Mouse (Mus musculus) T-helper 17 cell (primary cell): ENCODE results near the gene Larp1b.

Experiments used
- in situ Hi-C, 2 experiments: fragments of 300-600 bp; cut with MboI, MseI; formaldehyde crosslinking; loops; 1 replicate in 1 of 2; 2 replicates in 1 of 2; pipeline ENCODE4 v1.15.1; 2025; ENCODE audit warnings: high pct_unique_total_duplicates in 2 of 2

The Larp1b gene

GRCm38 (mm10) chr3:41018022-41018608 lies 68.5 kb downstream of the Larp1b start:
- in situ Hi-C loops, result no loop called here

- in situ Hi-C loops, result no loop called here
Measured at GRCm38 (mm10) chr3:41020687-41021086, 71.1 kb downstream of the Larp1b start.

- in situ Hi-C loops, result no loop called here
Measured at GRCm38 (mm10) chr3:41021980-41022379, 72.4 kb downstream of the Larp1b start.

- in situ Hi-C loops, result no loop called here
Measured at GRCm38 (mm10) chr3:41030705-41031104, 81.1 kb downstream of the Larp1b start.

GRCm38 (mm10) chr3:41031286-41032210 lies 81.9 kb downstream of the Larp1b start:
- in situ Hi-C loops, result no loop called here

- in situ Hi-C loops, result no loop called here
Measured at GRCm38 (mm10) chr3:41038297-41038916, 88.8 kb downstream of the Larp1b start.

- in situ Hi-C loops, result no loop called here
Measured at GRCm38 (mm10) chr3:41041241-41041640, 91.6 kb downstream of the Larp1b start.

GRCm38 (mm10) chr3:41042195-41042938 lies 92.7 kb downstream of the Larp1b start:
- in situ Hi-C loops, result no loop called here

GRCm38 (mm10) chr3:41043756-41044354 lies 94.2 kb downstream of the Larp1b start:
- in situ Hi-C loops, result no loop called here

GRCm38 (mm10) chr3:41047838-41048237 lies 98.2 kb downstream of the Larp1b start:
- in situ Hi-C loops, result no loop called here

GRCm38 (mm10) chr3:41053334-41053733 lies 103.7 kb downstream of the Larp1b start:
- in situ Hi-C loops, result no loop called here

- in situ Hi-C loops, result no loop called here
Measured at GRCm38 (mm10) chr3:41058395-41058794, 108.8 kb downstream of the Larp1b start.

GRCm38 (mm10) chr3:41059249-41059648 lies 109.6 kb downstream of the Larp1b start:
- in situ Hi-C loops, result no loop called here

GRCm38 (mm10) chr3:41061831-41062565 lies 112.4 kb downstream of the Larp1b start:
- in situ Hi-C loops, result no loop called here

- in situ Hi-C loops, result no loop called here
Measured at GRCm38 (mm10) chr3:41062758-41063157, 113.1 kb downstream of the Larp1b start.

- in situ Hi-C loops, result no loop called here
Measured at GRCm38 (mm10) chr3:41065320-41065719, 115.7 kb downstream of the Larp1b start.

GRCm38 (mm10) chr3:41070519-41070918 lies 120.9 kb downstream of the Larp1b start:
- in situ Hi-C loops, result no loop called here

GRCm38 (mm10) chr3:41075376-41075775 lies 125.7 kb downstream of the Larp1b start:
- in situ Hi-C loops, result loop anchor here in 1 of 2 experiments (25.0 kb wide), 1 partner anchor 538 kb away; the partner anchor contains the start of gene Intu

- in situ Hi-C loops, result loop anchor here in 1 of 2 experiments (25.0 kb wide), 1 partner anchor 541 kb away; the partner anchor contains the start of gene Intu
Measured at GRCm38 (mm10) chr3:41078673-41079072, 129.0 kb downstream of the Larp1b start.

GRCm38 (mm10) chr3:41080724-41081123 lies 131.1 kb downstream of the Larp1b start:
- in situ Hi-C loops, result loop anchor here (5.0 to 25.0 kb wide), 5 partner anchors 236 to 662 kb away; partner anchors contain the start of genes Abhd18 (in 1 of the 2), D3Ertd751e (in 1 of the 2), Intu (in 1 of the 2) and Mfsd8 (in 1 of the 2)
